Mouse (Mus musculus): Measurements from ENCODE around the gene Chic2. TPM values are rescaled to one million over a fixed set of nuclear protein-coding genes. Genes with fewer than 3 reads are reported as not detected.

Chic2 gene
- polyA plus RNA-seq (2014; fragmentation: Nextera tagmentation; extraction: Ambion mirVana), result 46.8 and 51.3 TPM in 2 replicates

DNA sequence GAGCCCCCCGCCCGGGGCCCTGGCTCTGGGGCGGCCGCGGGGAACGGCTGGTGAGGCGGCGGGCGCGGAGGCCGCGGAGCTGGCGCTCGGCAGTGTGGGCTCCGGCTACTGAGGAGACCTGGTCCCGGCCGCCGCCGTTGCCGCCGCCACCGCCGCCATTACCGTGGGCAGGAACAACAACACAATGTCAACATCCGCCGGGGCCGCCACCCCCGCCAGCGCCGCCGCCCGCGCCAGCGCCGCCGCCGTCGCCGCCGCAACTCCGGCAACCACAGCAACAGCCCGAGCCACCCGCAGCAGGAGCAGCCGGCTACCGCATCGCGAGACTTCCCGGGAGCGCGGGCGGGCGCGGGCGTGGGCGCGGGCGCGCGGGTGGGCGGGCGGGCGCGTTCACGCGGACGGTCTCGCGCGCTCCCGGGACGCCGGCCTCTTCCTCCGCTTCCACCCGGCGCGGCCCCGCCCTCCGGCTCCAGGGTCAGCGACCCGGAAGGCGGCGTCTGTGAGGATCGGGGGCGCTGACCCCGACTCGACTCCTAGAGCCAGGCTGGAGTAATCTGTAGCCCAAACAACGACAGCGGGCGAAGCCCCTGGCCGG is at the start of gene Chic2:
Chic2 (minus strand) TSS at position 465 of the 595 bp plus-strand sequence.
- peak within 1 kb of the TSS; percentile 98 for H3K4me3 ChIP-seq (ENCODE audit: low read depth, low read length)
- peak; percentile 85 for ATAC-seq (ENCODE audit: insufficient read depth, low FRiP score, low TSS enrichment)
- DNase-seq (ENCODE audit: low spot score), result peak; percentile 86
- H3K4me2 ChIP-seq (ENCODE audit: low read depth), result peak within 1 kb of the TSS; percentile 83
- H3K27ac ChIP-seq (ENCODE audit: low read depth, low read length), result peak within 1 kb of the TSS; percentile 85
- no peaks in the 10 kb centered on the region for H3K27me3 ChIP-seq (ENCODE audit: control insufficient read depth, insufficient read depth, low read length)
- WGBS, result 0% methylated on average over 30 of the region's 90 CpGs
- H3K36me3 ChIP-seq (ENCODE audit: control insufficient read depth, insufficient read depth, low read length), result no peaks in the 10 kb centered on the region
- peaks cover 8% of the 10 kb centered on the region for H3K4me1 ChIP-seq (ENCODE audit: control insufficient read depth, insufficient read depth, low read length)
- peak within 1 kb of the TSS; percentile 97 for H3K9ac ChIP-seq (ENCODE audit: low read length)
- H3K9me3 ChIP-seq (ENCODE audit: control insufficient read depth, low read length), result no peaks in the 10 kb centered on the region

DNA sequence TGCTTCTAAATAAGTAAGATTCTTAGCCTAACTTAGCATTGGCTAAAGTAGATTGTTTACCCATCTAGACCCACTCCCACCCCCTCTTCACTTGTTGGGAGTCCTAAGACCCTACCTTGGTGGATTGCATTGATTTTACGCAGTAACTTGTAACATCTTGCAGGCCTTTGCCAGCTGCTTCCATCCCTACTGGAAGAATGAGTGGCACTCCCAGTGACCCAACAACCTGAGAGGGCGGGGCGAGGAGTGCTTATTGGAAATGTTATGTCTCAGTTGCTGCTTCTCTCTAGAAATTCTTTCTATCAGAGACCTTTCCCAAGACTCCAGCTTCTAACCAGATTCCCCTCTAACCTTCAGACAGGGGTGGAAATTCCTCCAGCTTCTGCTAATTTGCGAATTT is 41.3 kb upstream of the Chic2 start:
- Histone ChIP-seq H3K9me3 (ENCODE audit: control insufficient read depth, low read length) (no peaks in the 10 kb centered on the region), H3K4me3 (ENCODE audit: low read depth, low read length) (no peak overlapping the region), H3K27me3 (ENCODE audit: control insufficient read depth, insufficient read depth, low read length) (peaks cover 73% of the 10 kb centered on the region), H3K4me1 (ENCODE audit: control insufficient read depth, insufficient read depth, low read length) (peaks cover 10% of the 10 kb centered on the region), H3K27ac (ENCODE audit: low read depth, low read length) (no peak overlapping the region), H3K9ac (ENCODE audit: low read length) (no peak overlapping the region), H3K36me3 (ENCODE audit: control insufficient read depth, insufficient read depth, low read length) (no peaks in the 10 kb centered on the region), H3K4me2 (ENCODE audit: low read depth) (no peak overlapping the region)
- 4% methylated on average over 4 of the region's 4 CpGs for WGBS
- ATAC-seq (ENCODE audit: insufficient read depth, low FRiP score, low TSS enrichment) (no peak), DNase-seq (ENCODE audit: low spot score) (no peak)

DNA sequence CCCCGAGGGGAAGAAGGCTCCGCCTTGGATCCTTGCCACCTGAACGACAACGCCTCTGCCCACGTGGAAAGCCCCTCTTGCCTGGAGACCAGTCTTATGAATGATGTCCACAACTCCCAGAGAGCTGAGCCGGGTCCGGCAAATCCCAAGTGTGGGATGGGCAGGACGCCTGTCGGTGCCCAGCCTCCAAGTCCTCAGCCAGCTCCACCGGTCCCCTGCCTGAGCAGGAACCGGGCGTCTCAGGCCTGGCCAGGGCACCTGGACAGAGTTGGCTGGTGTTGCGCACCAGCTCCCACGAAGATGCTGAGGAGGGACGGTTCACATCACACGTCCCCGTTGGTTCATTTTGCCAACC is 40.9 kb upstream of the Chic2 start:
- H3K9ac ChIP-seq (ENCODE audit: low read length), result no peak overlapping the region
- peaks cover 77% of the 10 kb centered on the region for H3K27me3 ChIP-seq (ENCODE audit: control insufficient read depth, insufficient read depth, low read length)
- peak; percentile 51 for ATAC-seq (ENCODE audit: insufficient read depth, low FRiP score, low TSS enrichment)
- no peak for DNase-seq (ENCODE audit: low spot score)
- H3K27ac ChIP-seq (ENCODE audit: low read depth, low read length), result no peak overlapping the region
- H3K4me2 ChIP-seq (ENCODE audit: low read depth), result no peak overlapping the region
- H3K4me1 ChIP-seq (ENCODE audit: control insufficient read depth, insufficient read depth, low read length), result peaks cover 10% of the 10 kb centered on the region
- H3K36me3 ChIP-seq (ENCODE audit: control insufficient read depth, insufficient read depth, low read length), result no peaks in the 10 kb centered on the region
- no peaks in the 10 kb centered on the region for H3K9me3 ChIP-seq (ENCODE audit: control insufficient read depth, low read length)
- WGBS, result 2% methylated on average over 17 of the region's 17 CpGs
- H3K4me3 ChIP-seq (ENCODE audit: low read depth, low read length), result no peak overlapping the region

DNA sequence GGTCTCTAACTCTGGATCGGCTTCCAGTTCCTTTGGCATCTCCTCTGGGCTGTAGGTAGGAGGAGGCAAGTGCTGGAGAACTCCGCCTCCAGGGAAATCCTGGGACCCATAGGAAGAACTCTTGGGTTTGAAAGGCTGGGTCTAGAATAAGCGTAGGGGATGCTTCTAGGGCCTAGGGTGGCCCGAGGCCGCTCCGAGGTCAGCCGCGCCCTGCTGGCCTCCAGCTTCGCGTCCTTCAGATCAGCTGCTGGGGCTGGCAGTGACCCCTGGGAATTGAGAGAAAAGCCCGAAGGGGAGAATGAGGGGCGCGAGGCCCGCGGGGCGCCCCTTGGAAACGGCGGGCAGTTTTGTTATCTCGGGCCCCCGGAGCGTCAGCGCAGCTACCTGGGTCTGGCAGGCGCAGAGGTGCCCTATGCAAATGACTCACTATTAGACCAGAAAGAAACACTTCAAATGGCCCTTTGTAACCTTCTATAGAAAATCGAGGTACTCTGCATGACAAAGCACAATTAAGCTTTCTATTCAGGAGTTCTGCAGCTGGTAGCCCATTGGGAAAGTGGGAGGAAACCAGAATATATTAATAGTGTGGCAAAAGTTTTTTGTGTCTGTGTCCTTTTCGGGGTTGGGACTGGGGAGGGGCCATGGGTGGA is 40.4 kb upstream of the Chic2 start:
- peaks cover 10% of the 10 kb centered on the region for H3K4me1 ChIP-seq (ENCODE audit: control insufficient read depth, insufficient read depth, low read length)
- ATAC-seq (ENCODE audit: insufficient read depth, low FRiP score, low TSS enrichment), result peak; percentile 77
- peaks cover 82% of the 10 kb centered on the region for H3K27me3 ChIP-seq (ENCODE audit: control insufficient read depth, insufficient read depth, low read length)
- no peak overlapping the region for H3K27ac ChIP-seq (ENCODE audit: low read depth, low read length)
- H3K9me3 ChIP-seq (ENCODE audit: control insufficient read depth, low read length), result no peaks in the 10 kb centered on the region
- no peak overlapping the region for H3K9ac ChIP-seq (ENCODE audit: low read length)
- peak; percentile 58 for DNase-seq (ENCODE audit: low spot score)
- no peaks in the 10 kb centered on the region for H3K36me3 ChIP-seq (ENCODE audit: control insufficient read depth, insufficient read depth, low read length)
- H3K4me3 ChIP-seq (ENCODE audit: low read depth, low read length), result no peak overlapping the region
- peak overlapping the region; percentile 33 for H3K4me2 ChIP-seq (ENCODE audit: low read depth)
- WGBS, result under 1% methylated on average over 25 of the region's 25 CpGs

DNA sequence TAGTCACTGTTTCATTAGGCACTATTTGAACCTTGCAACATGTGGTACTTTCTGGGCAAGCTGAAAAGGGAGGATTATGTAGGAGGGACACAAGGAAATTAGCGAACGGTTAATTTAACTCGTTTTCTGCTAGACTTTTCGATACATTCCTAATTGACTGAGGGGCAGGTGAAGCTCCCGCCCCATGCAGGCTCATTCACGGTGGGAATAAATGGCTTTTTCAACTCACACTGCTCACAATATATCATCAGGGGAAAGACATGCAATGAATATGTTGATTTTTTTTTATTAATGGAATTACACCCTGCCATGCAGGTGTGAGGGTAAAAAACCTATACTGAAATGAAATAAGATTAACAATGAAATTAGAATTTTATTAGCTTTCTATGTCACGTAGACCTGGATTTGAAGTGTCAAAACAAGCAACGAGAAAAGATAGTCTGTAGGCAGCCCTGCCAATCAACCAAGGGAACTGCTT is 39.9 kb upstream of the Chic2 start:
- no peaks in the 10 kb centered on the region for H3K9me3 ChIP-seq (ENCODE audit: control insufficient read depth, low read length)
- H3K4me3 ChIP-seq (ENCODE audit: low read depth, low read length), result no peak overlapping the region
- H3K36me3 ChIP-seq (ENCODE audit: control insufficient read depth, insufficient read depth, low read length), result no peaks in the 10 kb centered on the region
- H3K9ac ChIP-seq (ENCODE audit: low read length), result no peak overlapping the region
- no peak overlapping the region for H3K27ac ChIP-seq (ENCODE audit: low read depth, low read length)
- H3K4me1 ChIP-seq (ENCODE audit: control insufficient read depth, insufficient read depth, low read length), result peaks cover 10% of the 10 kb centered on the region
- H3K27me3 ChIP-seq (ENCODE audit: control insufficient read depth, insufficient read depth, low read length), result peaks cover 85% of the 10 kb centered on the region
- ATAC-seq (ENCODE audit: insufficient read depth, low FRiP score, low TSS enrichment) (no peak), DNase-seq (ENCODE audit: low spot score) (peak; percentile 21)
- peak overlapping the region; percentile 33 for H3K4me2 ChIP-seq (ENCODE audit: low read depth)
- 2% methylated on average over 8 of the region's 8 CpGs for WGBS

DNA sequence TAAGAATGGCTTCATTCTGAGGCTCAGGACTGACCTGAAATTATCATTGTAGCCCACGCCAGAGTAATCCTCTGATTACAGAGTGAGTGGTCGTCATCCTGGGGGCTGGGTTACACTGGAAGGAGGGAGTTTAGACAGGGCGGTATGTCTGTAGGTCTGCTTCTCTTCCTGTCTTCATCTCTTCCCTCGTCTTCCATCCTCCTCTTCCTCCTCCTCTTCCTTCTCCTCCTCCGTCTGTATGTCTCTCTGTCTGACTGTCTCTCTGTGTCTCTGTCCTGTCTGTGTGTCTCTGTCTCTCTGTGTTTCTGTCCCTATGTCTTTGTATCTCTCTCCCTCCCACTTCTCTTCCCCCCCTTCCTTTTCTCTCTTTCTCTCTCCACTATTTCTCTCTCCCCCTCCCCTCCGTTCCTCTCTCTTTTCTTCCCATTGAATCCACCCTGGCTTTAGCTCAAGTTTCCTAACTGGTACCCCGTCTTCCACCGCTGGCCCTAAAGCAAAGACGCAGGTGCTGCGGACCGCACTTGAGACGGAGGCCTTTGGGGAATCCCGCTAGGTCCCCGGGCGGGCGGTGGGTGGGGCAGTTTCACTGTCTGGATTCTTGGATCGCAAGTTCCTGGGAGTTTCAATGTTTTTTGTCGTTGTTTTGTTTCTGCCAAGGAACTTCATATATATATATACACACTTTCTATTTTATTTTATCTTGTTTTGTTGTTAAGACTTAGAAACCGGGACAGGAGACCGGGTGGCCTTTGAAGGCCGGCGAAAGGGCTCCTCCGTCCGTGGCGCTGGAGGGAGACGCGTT is 39.2 kb upstream of the Chic2 start:
- H3K4me1 ChIP-seq (ENCODE audit: control insufficient read depth, insufficient read depth, low read length), result peaks cover 10% of the 10 kb centered on the region
- no peaks in the 10 kb centered on the region for H3K9me3 ChIP-seq (ENCODE audit: control insufficient read depth, low read length)
- no peak overlapping the region for H3K27ac ChIP-seq (ENCODE audit: low read depth, low read length)
- under 1% methylated on average over 27 of the region's 27 CpGs for WGBS
- DNase-seq (ENCODE audit: low spot score) (peak; percentile 31), ATAC-seq (ENCODE audit: insufficient read depth, low FRiP score, low TSS enrichment) (no peak)
- H3K9ac ChIP-seq (ENCODE audit: low read length), result no peak overlapping the region
- H3K4me2 ChIP-seq (ENCODE audit: low read depth), result peak overlapping the region; percentile 27
- no peak overlapping the region for H3K4me3 ChIP-seq (ENCODE audit: low read depth, low read length)
- no peaks in the 10 kb centered on the region for H3K36me3 ChIP-seq (ENCODE audit: control insufficient read depth, insufficient read depth, low read length)
- peaks cover 87% of the 10 kb centered on the region for H3K27me3 ChIP-seq (ENCODE audit: control insufficient read depth, insufficient read depth, low read length)

DNA sequence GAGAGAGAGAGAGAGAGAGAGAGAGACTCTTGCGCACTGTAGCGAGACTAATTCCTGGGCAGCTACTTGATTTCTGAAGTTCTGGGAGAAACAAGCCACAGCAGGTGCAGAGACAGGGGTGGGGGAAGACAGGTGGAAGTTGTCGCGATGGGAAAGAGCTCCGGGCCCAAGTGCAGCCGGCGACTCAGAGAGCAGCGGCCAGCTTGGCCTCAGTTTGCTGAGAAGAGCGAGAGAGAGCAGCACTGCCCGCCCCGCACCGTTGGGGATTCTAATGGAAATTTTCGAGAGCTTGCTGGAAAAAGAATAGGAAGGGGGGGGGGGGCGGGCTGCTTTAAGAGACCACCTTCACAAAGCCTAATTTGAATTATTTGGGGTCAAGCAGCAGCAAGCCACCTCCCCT is 38.5 kb upstream of the Chic2 start:
- Histone ChIP-seq H3K9me3 (ENCODE audit: control insufficient read depth, low read length) (no peaks in the 10 kb centered on the region), H3K4me1 (ENCODE audit: control insufficient read depth, insufficient read depth, low read length) (peaks cover 10% of the 10 kb centered on the region), H3K4me2 (ENCODE audit: low read depth) (peak overlapping the region; percentile 27), H3K4me3 (ENCODE audit: low read depth, low read length) (no peak overlapping the region), H3K27me3 (ENCODE audit: control insufficient read depth, insufficient read depth, low read length) (peaks cover 89% of the 10 kb centered on the region), H3K36me3 (ENCODE audit: control insufficient read depth, insufficient read depth, low read length) (no peaks in the 10 kb centered on the region), H3K9ac (ENCODE audit: low read length) (no peak overlapping the region), H3K27ac (ENCODE audit: low read depth, low read length) (no peak overlapping the region)
- DNase-seq (ENCODE audit: low spot score) (peak; percentile 55), ATAC-seq (ENCODE audit: insufficient read depth, low FRiP score, low TSS enrichment) (no peak)
- under 1% methylated on average over 14 of the region's 14 CpGs for WGBS

DNA sequence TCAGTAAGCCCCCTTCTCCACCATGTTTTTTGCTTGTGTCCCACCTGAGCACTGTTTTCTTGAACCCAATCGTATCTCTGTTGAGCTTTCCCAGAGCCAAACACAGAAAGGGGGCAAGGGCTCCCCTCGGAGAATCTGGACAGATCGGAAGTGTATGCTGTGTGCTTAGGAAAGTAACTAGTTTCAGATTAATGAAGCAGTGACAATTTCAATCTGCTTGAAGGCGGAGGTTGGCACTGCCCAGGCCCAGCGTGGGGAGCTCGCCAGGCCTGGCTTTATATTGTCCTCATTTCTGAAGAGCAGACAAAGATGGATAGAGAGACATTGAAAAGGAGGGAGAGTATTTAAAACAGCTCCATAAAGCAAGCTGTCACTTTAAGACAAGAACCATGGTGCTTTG is 37.9 kb upstream of the Chic2 start:
- Histone ChIP-seq H3K36me3 (ENCODE audit: control insufficient read depth, insufficient read depth, low read length) (no peaks in the 10 kb centered on the region), H3K4me3 (ENCODE audit: low read depth, low read length) (no peak overlapping the region), H3K4me2 (ENCODE audit: low read depth) (peak overlapping the region; percentile 12; the same call in 1 of the 2 replicates), H3K9ac (ENCODE audit: low read length) (no peak overlapping the region), H3K27me3 (ENCODE audit: control insufficient read depth, insufficient read depth, low read length) (peaks cover 91% of the 10 kb centered on the region), H3K9me3 (ENCODE audit: control insufficient read depth, low read length) (no peaks in the 10 kb centered on the region), H3K27ac (ENCODE audit: low read depth, low read length) (no peak overlapping the region), H3K4me1 (ENCODE audit: control insufficient read depth, insufficient read depth, low read length) (peaks cover 10% of the 10 kb centered on the region)
- DNase-seq (ENCODE audit: low spot score) (peak; percentile 25), ATAC-seq (ENCODE audit: insufficient read depth, low FRiP score, low TSS enrichment) (peak; percentile 3; the same call in 1 of the 2 replicates)
- WGBS, result 3% methylated on average over 6 of the region's 6 CpGs
